Mouse (Mus musculus): ENCODE results near the gene Mrps35.

Gene Mrps35

GRCm38 (mm10) chr6:147042291-147043290 is at the start of gene Mrps35:
Gene Mrps35 (plus strand): TSS chr6:147042764.
- DNase-seq (ENCODE audit: low read depth, low spot score): peak; percentile 76

GRCm38 (mm10) chr6:146994236-146994635 is 48.3 kb upstream of the Mrps35 start:
- DNase-seq (ENCODE audit: low read depth, low spot score): peak; percentile 44

GRCm38 (mm10) chr6:146995391-146995790 is 47.2 kb upstream of the Mrps35 start:
- no peak for DNase-seq (ENCODE audit: low read depth, low spot score)

GRCm38 (mm10) chr6:146995878-146996277 is 46.7 kb upstream of the Mrps35 start:
- DNase-seq (ENCODE audit: low read depth, low spot score): no peak

- DNase-seq (ENCODE audit: low read depth, low spot score): no peak
Observed at GRCm38 (mm10) chr6:146997006-146997405, 45.6 kb upstream of the Mrps35 start.

GRCm38 (mm10) chr6:146998710-146999109 is 43.9 kb upstream of the Mrps35 start:
- no peak for DNase-seq (ENCODE audit: low read depth, low spot score)

- DNase-seq (ENCODE audit: low read depth, low spot score): no peak
Observed at GRCm38 (mm10) chr6:146999302-146999701, 43.3 kb upstream of the Mrps35 start.

- no peak for DNase-seq (ENCODE audit: low read depth, low spot score)
Observed at GRCm38 (mm10) chr6:146999755-147000154, 42.8 kb upstream of the Mrps35 start.

GRCm38 (mm10) chr6:147008148-147008547 is 34.4 kb upstream of the Mrps35 start:
- DNase-seq (ENCODE audit: low read depth, low spot score): no peak

GRCm38 (mm10) chr6:147010358-147010757 is 32.2 kb upstream of the Mrps35 start:
- no peak for DNase-seq (ENCODE audit: low read depth, low spot score)

GRCm38 (mm10) chr6:147010811-147011520 is 31.6 kb upstream of the Mrps35 start:
- DNase-seq (ENCODE audit: low read depth, low spot score): no peak

GRCm38 (mm10) chr6:147011555-147011954 is 31.0 kb upstream of the Mrps35 start:
- no peak for DNase-seq (ENCODE audit: low read depth, low spot score)

- DNase-seq (ENCODE audit: low read depth, low spot score): no peak
Observed at GRCm38 (mm10) chr6:147011977-147012376, 30.6 kb upstream of the Mrps35 start.

- no peak for DNase-seq (ENCODE audit: low read depth, low spot score)
Observed at GRCm38 (mm10) chr6:147013546-147013945, 29.0 kb upstream of the Mrps35 start.

GRCm38 (mm10) chr6:147017906-147018305 is 24.7 kb upstream of the Mrps35 start:
- DNase-seq (ENCODE audit: low read depth, low spot score): no peak

GRCm38 (mm10) chr6:147018364-147018763 is 24.2 kb upstream of the Mrps35 start:
- DNase-seq (ENCODE audit: low read depth, low spot score): no peak

GRCm38 (mm10) chr6:147021181-147021580 is 21.4 kb upstream of the Mrps35 start:
- DNase-seq (ENCODE audit: low read depth, low spot score): no peak

- no peak for DNase-seq (ENCODE audit: low read depth, low spot score)
Observed at GRCm38 (mm10) chr6:147022375-147023132, 20.0 kb upstream of the Mrps35 start.

GRCm38 (mm10) chr6:147023133-147023395 is 19.5 kb upstream of the Mrps35 start:
- DNase-seq (ENCODE audit: low read depth, low spot score): no peak

- no peak for DNase-seq (ENCODE audit: low read depth, low spot score)
Observed at GRCm38 (mm10) chr6:147023568-147023967, 19.0 kb upstream of the Mrps35 start.

- no peak for DNase-seq (ENCODE audit: low read depth, low spot score)
Observed at GRCm38 (mm10) chr6:147024761-147025160, 17.8 kb upstream of the Mrps35 start.

- no peak for DNase-seq (ENCODE audit: low read depth, low spot score)
Observed at GRCm38 (mm10) chr6:147028396-147028795, 14.2 kb upstream of the Mrps35 start.

Measured in embryo, embryonic 11.5 days (tissue).